Mouse (Mus musculus) leukemia stem cell, adult 10-12 weeks (primary cell): ENCODE results near the gene Doc2g. TPM values are rescaled to one million over a fixed set of nuclear protein-coding genes. Genes with fewer than 3 reads are reported as not detected.

Experiments used
- polyA plus RNA-seq: library from polyadenylated mRNA; stranded (reverse); fragments of >175 nt; gene quantifications from 2 replicates; pipeline ENCODE4 v1.2.3, GENCODE M21; 2012; ENCODE audit warnings: low replicate concordance

The Doc2g gene
- polyA plus RNA-seq: 9.6 and 25.7 TPM in 2 replicates

GRCm38 (mm10) chr19:4003112-4003511 is at the start of gene Doc2g:
Gene Doc2g, plus strand, starts transcription at chr19:4003313.

GRCm38 (mm10) chr19:3958470-3958869 is 44.6 kb upstream of the Doc2g start, which contains the start of gene Aldh3b3:
Gene Aldh3b3, plus strand, starts transcription at chr19:3958645.

GRCm38 (mm10) chr19:3972229-3972628 is 30.9 kb upstream of the Doc2g start, which contains the start of gene Aldh3b2:
Gene Aldh3b2, plus strand, starts transcription at chr19:3972328.

GRCm38 (mm10) chr19:3986334-3986733 is 16.8 kb upstream of the Doc2g start, which contains the start of gene Acy3:
Gene Acy3, plus strand, starts transcription at chr19:3986570.

GRCm38 (mm10) chr19:3992416-3992815 is 10.7 kb upstream of the Doc2g start, which contains the start of gene Tbx10:
Gene Tbx10, plus strand, starts transcription at chr19:3992752.

GRCm38 (mm10) chr19:4000119-4000900 is 2.8 kb upstream of the Doc2g start, which contains the start of the genes Nudt8 and Gm49405:
Gene Nudt8, plus strand, starts transcription at chr19:4000580.
Gene Gm49405, plus strand, starts transcription at chr19:4000626.

GRCm38 (mm10) chr19:4012432-4013022 is 9.4 kb downstream of the Doc2g start, which contains the start of gene Ndufv1:
Gene Ndufv1, minus strand, starts transcription at chr19:4012806.

GRCm38 (mm10) chr19:4037788-4038232 is 34.7 kb downstream of the Doc2g start, which contains the start of gene Gstp1:
Gene Gstp1, minus strand, starts transcription at chr19:4037985.

GRCm38 (mm10) chr19:4045966-4046865 is 43.1 kb downstream of the Doc2g start, which contains the start of gene Gstp2:
Gene Gstp2, minus strand, starts transcription at chr19:4046023.

Other genes starting within 250 kb of the Doc2g start
- gene Kmt5b, start 235.9 kb upstream of the Doc2g start, polyA plus RNA-seq: 6.5 and 8.3 TPM in 2 replicates
- gene Chka, start 151.5 kb upstream of the Doc2g start, polyA plus RNA-seq: 11.0 and 16.6 TPM in 2 replicates
- 75.8 and 86.6 TPM in 2 replicates for gene Tcirg1, start 96.2 kb upstream of the Doc2g start, polyA plus RNA-seq
- gene Ndufs8, start 90.5 kb upstream of the Doc2g start, polyA plus RNA-seq: 14.8 and 113 TPM in 2 replicates
- 3.5 and 4.9 TPM in 2 replicates for gene Aldh3b1, start 73.5 kb upstream of the Doc2g start, polyA plus RNA-seq
- gene Unc93b1, start 68.1 kb upstream of the Doc2g start, polyA plus RNA-seq: 122 and 124 TPM in 2 replicates
- not detected in 2 replicates for gene Aldh3b3, start 44.7 kb upstream of the Doc2g start, polyA plus RNA-seq
- gene Aldh3b2, start 31.0 kb upstream of the Doc2g start, polyA plus RNA-seq: 0.26 and 0.83 TPM in 2 replicates
- gene Acy3, start 16.7 kb upstream of the Doc2g start, polyA plus RNA-seq: 4.2 and 13.1 TPM in 2 replicates
- gene Tbx10, start 10.6 kb upstream of the Doc2g start, polyA plus RNA-seq: not detected in 2 replicates
- gene Nudt8, start 2.7 kb upstream of the Doc2g start, polyA plus RNA-seq: 18.3 and 18.7 TPM in 2 replicates
- 5.0 TPM in 2 replicates for gene Gm49405, start 2.7 kb upstream of the Doc2g start, polyA plus RNA-seq
- gene Ndufv1, start 9.5 kb downstream of the Doc2g start, polyA plus RNA-seq: 116 and 238 TPM in 2 replicates
- 87.4 and 343 TPM in 2 replicates for gene Gstp1, start 34.7 kb downstream of the Doc2g start, polyA plus RNA-seq
- 0.83 TPM in 1 of 2 replicates, not detected in the other for gene Gstp2, start 42.7 kb downstream of the Doc2g start, polyA plus RNA-seq
- gene Gstp3, start 56.3 kb downstream of the Doc2g start, polyA plus RNA-seq: 8.9 and 10.2 TPM in 2 replicates
- not detected in 2 replicates for gene Cabp2, start 78.3 kb downstream of the Doc2g start, polyA plus RNA-seq
- 187 and 207 TPM in 2 replicates for gene Cdk2ap2, start 93.9 kb downstream of the Doc2g start, polyA plus RNA-seq
- 116 and 152 TPM in 2 replicates for gene Pitpnm1, start 96.7 kb downstream of the Doc2g start, polyA plus RNA-seq
- 140 and 201 TPM in 2 replicates for gene Aip, start 122.5 kb downstream of the Doc2g start, polyA plus RNA-seq
- gene Gpr152, start 136.5 kb downstream of the Doc2g start, polyA plus RNA-seq: not detected in 2 replicates
- gene Cabp4, start 140.7 kb downstream of the Doc2g start, polyA plus RNA-seq: 0.80 and 4.6 TPM in 2 replicates
- gene Coro1b, start 145.3 kb downstream of the Doc2g start, polyA plus RNA-seq: 68.6 and 81.7 TPM in 2 replicates
- gene Ptprcap, start 150.3 kb downstream of the Doc2g start, polyA plus RNA-seq: 311 and 444 TPM in 2 replicates
- 165 and 201 TPM in 2 replicates for gene Rps6kb2, start 160.0 kb downstream of the Doc2g start, polyA plus RNA-seq
- 2.9 and 5.8 TPM in 2 replicates for gene Carns1, start 172.2 kb downstream of the Doc2g start, polyA plus RNA-seq
- gene Tbc1d10c, start 188.0 kb downstream of the Doc2g start, polyA plus RNA-seq: 91.7 and 91.9 TPM in 2 replicates
- 230 and 449 TPM in 2 replicates for gene Ppp1ca, start 188.8 kb downstream of the Doc2g start, polyA plus RNA-seq
- gene Rad9a, start 198.3 kb downstream of the Doc2g start, polyA plus RNA-seq: 31.9 and 46.0 TPM in 2 replicates
- 22.4 and 34.6 TPM in 2 replicates for gene Clcf1, start 210.9 kb downstream of the Doc2g start, polyA plus RNA-seq
- 2.6 and 21.1 TPM in 2 replicates for gene AC109138.7, start 211.0 kb downstream of the Doc2g start, polyA plus RNA-seq
- 20.7 and 38.4 TPM in 2 replicates for gene Pold4, start 228.6 kb downstream of the Doc2g start, polyA plus RNA-seq